Mouse (Mus musculus) embryonic facial prominence, embryonic 12.5 days (tissue): ENCODE measurements around the gene Wdr89. TPM values are rescaled to one million over a fixed set of nuclear protein-coding genes. Genes with fewer than 3 reads are reported as not detected.
"Not testable (repeated sequence)": the region's sequence is repeated elsewhere in the genome, so short reads cannot be mapped to it uniquely, and the experiment has no call there.

ENCODE experiments used
- ATAC-seq: fragments of 200-750 bp; cut with Nextera tagmentation; 2 replicates; pipeline ENCODE4 v1.8.0; 2017; ENCODE audit not compliant: insufficient number of reproducible peaks, insufficient read depth, low FRiP score, low TSS enrichment
- H3K27ac ChIP-seq: fragments of 300-500 bp; sonication (generic); 2 replicates; pipeline ENCODE4 v1.5.1; 2016; ENCODE audit warnings: mild to moderate bottlenecking
- H3K27me3 ChIP-seq: fragments of 300-500 bp; sonication (generic); 2 replicates; pipeline ENCODE4 v1.6.1; 2016; ENCODE audit warnings: mild to moderate bottlenecking, moderate library complexity
- H3K36me3 ChIP-seq: fragments of 300-500 bp; sonication (generic); 2 replicates; pipeline ENCODE4 v1.6.1; 2016; ENCODE audit warnings: mild to moderate bottlenecking
- H3K4me1 ChIP-seq: fragments of 300-500 bp; sonication (generic); 2 replicates; pipeline ENCODE4 v1.6.1; 2016
- H3K4me2 ChIP-seq: fragments of 300-500 bp; sonication (generic); replicated peaks from 2 replicates; pipeline ENCODE4 v1.6.1; 2016; ENCODE audit warnings: mild to moderate bottlenecking, moderate library complexity
- H3K4me3 ChIP-seq: fragments of 300-500 bp; sonication (generic); 2 replicates; pipeline ENCODE4 v1.5.1; 2016; ENCODE audit warnings: mild to moderate bottlenecking
- H3K9ac ChIP-seq: fragments of 300-500 bp; sonication (generic); 2 replicates; pipeline ENCODE4 v1.6.1; 2016; ENCODE audit warnings: mild to moderate bottlenecking, moderate library complexity
- H3K9me3 ChIP-seq: fragments of 300-500 bp; sonication (generic); 2 replicates; pipeline ENCODE4 v1.6.1; 2016; ENCODE audit warnings: mild to moderate bottlenecking, moderate library complexity
- WGBS: fragments of 180-500 bp; shearing (Covaris S2); methylation state at CpG from one replicate; pipeline ENCODE4 v1.1.7; 2016; 5-methylcytosine and 5-hydroxymethylcytosine counted together
- polyA plus RNA-seq: library from polyadenylated mRNA; unstranded; fragments of >200 nt; fragmentation: Nextera tagmentation; extraction: Ambion mirVana; gene quantifications from 2 replicates; pipeline ENCODE4 v1.2.1, GENCODE M21; 2016

The Wdr89 gene
- 12.9 and 14.6 TPM in 2 replicates for polyA plus RNA-seq

DNA sequence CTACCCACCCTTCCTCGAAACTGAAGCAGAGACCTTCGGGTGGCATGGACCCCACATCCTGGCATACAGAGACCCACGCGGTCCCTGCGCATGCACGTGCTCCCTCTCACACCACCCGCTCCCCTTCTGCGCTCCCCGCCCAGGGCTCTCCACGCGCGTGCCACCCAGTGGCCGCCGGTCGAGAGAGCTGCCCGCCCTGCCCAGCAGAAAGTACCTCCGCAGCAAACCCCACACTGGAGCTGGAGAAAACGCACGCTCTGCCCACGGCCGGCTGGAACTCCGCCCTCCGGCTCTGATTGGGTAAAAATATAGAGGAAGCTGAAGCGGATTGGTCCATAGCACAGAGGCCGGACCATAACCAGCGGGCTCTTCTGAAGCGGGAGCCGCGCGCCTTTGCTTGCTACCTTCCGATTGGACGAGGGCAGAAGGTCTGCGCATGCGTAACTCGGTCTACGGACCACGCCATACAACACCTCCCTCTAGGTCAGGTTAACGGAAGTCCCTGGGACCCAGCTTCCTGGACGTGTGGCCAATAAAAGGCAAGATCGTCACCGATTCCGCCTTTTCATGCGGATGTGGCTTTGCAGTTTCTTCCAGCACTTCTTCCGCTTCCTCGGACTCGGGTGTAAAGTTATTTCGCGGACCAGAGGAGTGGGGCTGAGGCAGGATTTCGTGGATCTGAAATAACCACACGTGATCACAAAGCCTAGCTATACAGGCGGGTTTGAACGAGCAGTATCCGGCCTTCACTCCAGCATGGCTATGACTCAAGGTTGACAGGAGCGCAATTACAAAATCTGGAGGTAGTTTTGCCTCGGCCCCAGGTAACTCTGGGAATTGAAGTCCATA, at the start of gene Wdr89:
TSS of gene Wdr89 (minus strand) at position 280 of the 849 bp plus-strand sequence.
- Histone ChIP-seq H3K4me2 (peak within 1 kb of the TSS; percentile 83), H3K9me3 (no peaks in the 10 kb centered on the region), H3K27me3 (no peaks in the 10 kb centered on the region), H3K4me1 (peaks cover 10% of the 10 kb centered on the region; the same call in 1 of the 2 replicates), H3K27ac (peak within 1 kb of the TSS; percentile 78), H3K36me3 (no peaks in the 10 kb centered on the region), H3K4me3 (peak within 1 kb of the TSS; percentile 55), H3K9ac (peak within 1 kb of the TSS; percentile 64)
- under 1% methylated on average over 55 of the region's 55 CpGs for WGBS
- ATAC-seq: peak; percentile 99

DNA sequence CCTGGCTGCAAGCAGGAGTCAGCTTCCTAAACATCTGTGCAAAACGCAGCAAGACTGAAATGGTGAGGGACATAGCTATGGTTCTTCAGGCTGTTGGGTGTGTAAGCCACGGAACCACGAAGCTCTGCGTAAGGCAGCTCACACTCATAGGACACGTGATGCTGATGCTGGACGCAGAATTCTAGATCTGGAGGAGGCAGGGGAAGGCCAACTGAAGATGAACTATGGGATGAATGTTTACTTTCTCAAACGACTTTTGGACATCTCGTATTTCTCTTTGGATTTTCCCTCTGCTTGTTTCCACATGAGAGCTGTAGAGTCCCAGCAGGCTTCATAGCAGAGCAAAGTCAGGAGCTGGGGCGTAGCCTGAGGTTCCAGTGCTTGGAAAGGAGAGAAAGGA, 44.3 kb upstream of the Wdr89 start:
- 77% methylated on average over 9 of the region's 9 CpGs for WGBS
- Histone ChIP-seq H3K27ac (no peak overlapping the region), H3K4me2 (no peak overlapping the region), H3K27me3 (no peaks in the 10 kb centered on the region), H3K36me3 (no peaks in the 10 kb centered on the region), H3K4me1 (no peaks in the 10 kb centered on the region), H3K9ac (no peak overlapping the region), H3K9me3 (no peaks in the 10 kb centered on the region), H3K4me3 (no peak overlapping the region)
- no peak for ATAC-seq

DNA sequence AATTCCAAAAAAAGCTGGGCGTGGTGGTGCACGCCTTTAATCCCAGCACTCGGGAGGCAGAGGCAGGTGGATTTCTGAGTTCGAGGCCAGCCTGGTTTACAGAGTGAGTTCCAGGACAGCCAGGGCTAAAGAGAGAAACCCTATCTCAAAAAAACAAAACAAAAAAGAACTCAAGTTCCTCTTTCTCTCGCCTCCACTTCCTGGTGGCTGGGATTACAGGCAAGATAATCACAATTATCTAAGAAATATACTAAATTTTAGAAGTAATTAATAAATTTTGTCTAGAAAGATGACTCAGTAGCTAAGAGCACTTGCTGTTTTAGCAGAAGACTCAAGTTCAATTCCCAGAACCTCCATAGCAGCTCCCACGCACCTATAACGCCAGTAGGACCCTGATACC, 43.6 kb upstream of the Wdr89 start:
- H3K27me3 ChIP-seq, H3K4me1 ChIP-seq, H3K36me3 ChIP-seq, ATAC-seq, H3K9ac ChIP-seq, H3K9me3 ChIP-seq, H3K4me2 ChIP-seq, H3K27ac ChIP-seq, H3K4me3 ChIP-seq: not testable (repeated sequence)
- WGBS: 93% methylated on average over 7 of the region's 7 CpGs

DNA sequence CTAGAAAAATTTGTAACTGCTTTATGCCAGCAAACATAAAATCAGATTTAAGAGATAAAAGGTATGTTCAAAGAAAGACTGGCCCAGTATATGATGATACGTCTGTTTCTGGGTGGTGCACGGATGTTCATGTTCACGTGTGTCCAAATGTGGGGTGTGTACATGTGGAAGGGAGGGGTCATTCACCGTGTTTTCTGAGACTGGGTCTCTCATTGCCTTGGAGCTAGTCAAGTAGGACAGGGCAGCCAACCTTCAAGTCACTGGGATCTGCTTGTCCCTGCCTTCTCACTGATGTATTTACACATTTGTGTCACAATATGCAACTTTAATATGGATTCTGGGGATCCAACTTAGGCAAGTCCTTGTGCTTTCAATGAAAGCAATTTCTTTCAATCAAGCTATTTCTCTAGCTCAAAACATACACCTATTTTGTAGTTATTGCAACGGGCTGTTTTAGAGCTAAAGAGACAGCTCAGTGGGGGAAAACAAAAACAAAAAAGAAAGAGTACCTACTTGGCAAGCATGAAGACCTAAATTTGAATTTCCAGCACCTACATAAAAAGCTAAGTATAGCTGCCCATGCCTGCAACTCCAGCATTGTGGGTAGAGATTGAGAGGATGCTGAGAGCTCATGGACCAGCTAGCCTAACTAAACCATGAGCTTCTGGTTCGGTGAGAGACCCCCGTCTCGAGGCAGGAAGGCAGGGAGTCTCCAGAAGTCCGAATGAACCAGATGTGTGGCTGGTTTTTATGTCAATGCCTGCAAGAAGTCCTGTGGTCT, 41.4 kb upstream of the Wdr89 start:
- no peaks in the 10 kb centered on the region for H3K4me1 ChIP-seq
- H3K9me3 ChIP-seq: no peaks in the 10 kb centered on the region
- H3K27me3 ChIP-seq: no peaks in the 10 kb centered on the region
- no peak overlapping the region for H3K27ac ChIP-seq
- H3K36me3 ChIP-seq: no peaks in the 10 kb centered on the region
- no peak overlapping the region for H3K4me3 ChIP-seq
- no peak overlapping the region for H3K9ac ChIP-seq
- ATAC-seq: no peak
- WGBS: 83% methylated on average over 9 of the region's 9 CpGs
- no peak overlapping the region for H3K4me2 ChIP-seq

- no peak for ATAC-seq
- Histone ChIP-seq H3K4me1 (no peaks in the 10 kb centered on the region), H3K4me2 (no peak overlapping the region), H3K4me3 (no peak overlapping the region), H3K9me3 (no peaks in the 10 kb centered on the region), H3K9ac (no peak overlapping the region), H3K27ac (no peak overlapping the region), H3K36me3 (no peaks in the 10 kb centered on the region), H3K27me3 (no peaks in the 10 kb centered on the region)
- WGBS: 90% methylated on average over 2 of the region's 2 CpGs
Measured at GRCm38 (mm10) chr12:75709506-75709905, 40.2 kb upstream of the Wdr89 start.

DNA sequence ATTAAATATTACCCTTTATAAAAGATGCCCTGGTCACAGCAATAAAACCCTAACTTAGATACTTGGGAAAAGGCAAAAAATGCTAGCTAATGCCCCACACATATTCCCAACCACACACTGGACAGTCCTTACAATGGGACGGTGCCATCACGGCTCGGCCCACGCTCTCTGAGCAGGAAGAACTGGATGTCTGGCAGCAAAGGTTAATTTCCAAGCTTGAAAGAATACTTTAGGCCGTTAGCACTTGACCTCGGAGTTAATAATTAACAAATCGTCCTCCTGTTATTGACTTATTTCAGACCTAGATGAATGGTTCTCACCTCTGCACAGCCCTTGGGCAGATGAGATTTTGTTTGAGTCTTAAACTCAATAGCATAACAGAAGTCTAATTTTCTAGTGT, 37.3 kb upstream of the Wdr89 start:
- WGBS: 85% methylated on average over 7 of the region's 7 CpGs
- Histone ChIP-seq H3K27ac (no peak overlapping the region), H3K27me3 (no peaks in the 10 kb centered on the region), H3K4me2 (no peak overlapping the region), H3K9me3 (no peaks in the 10 kb centered on the region), H3K4me1 (0 out of 2 replicates have a peak, but pooled peaks cover 4% of the 10 kb centered on the region), H3K9ac (no peak overlapping the region), H3K4me3 (no peak overlapping the region), H3K36me3 (no peaks in the 10 kb centered on the region)
- ATAC-seq: no peak

- no peak overlapping the region for H3K9ac ChIP-seq
- no peak for ATAC-seq
- H3K4me2 ChIP-seq: no peak overlapping the region
- H3K9me3 ChIP-seq: no peaks in the 10 kb centered on the region; the same call in 1 of the 2 replicates
- 80% methylated on average over 3 of the region's 3 CpGs for WGBS
- no peaks in the 10 kb centered on the region for H3K36me3 ChIP-seq
- H3K4me3 ChIP-seq: no peak overlapping the region
- H3K27me3 ChIP-seq: no peaks in the 10 kb centered on the region
- 0 out of 2 replicates have a peak, but pooled peaks cover 10% of the 10 kb centered on the region for H3K4me1 ChIP-seq
- no peak overlapping the region for H3K27ac ChIP-seq
Measured at GRCm38 (mm10) chr12:75702739-75703122, 33.4 kb upstream of the Wdr89 start.

- H3K4me2 ChIP-seq: peak overlapping the region; percentile 42
- no peaks in the 10 kb centered on the region; the same call in 1 of the 2 replicates for H3K9me3 ChIP-seq
- ATAC-seq: no peak
- peak overlapping the region; percentile 13; the same call in 1 of the 2 replicates for H3K4me3 ChIP-seq
- H3K27me3 ChIP-seq: no peaks in the 10 kb centered on the region
- H3K9ac ChIP-seq: no peak overlapping the region
- no peaks in the 10 kb centered on the region for H3K36me3 ChIP-seq
- H3K4me1 ChIP-seq: 0 out of 2 replicates have a peak, but pooled peaks cover 10% of the 10 kb centered on the region
- 0 out of 2 replicates have a peak overlapping the region, but pooled peaks have one; percentile 23 for H3K27ac ChIP-seq
- WGBS: 64% methylated on average over 14 of the region's 14 CpGs
Measured at GRCm38 (mm10) chr12:75702084-75702738, 32.9 kb upstream of the Wdr89 start.

- 0 out of 2 replicates have a peak overlapping the region, but pooled peaks have one; percentile 23 for H3K27ac ChIP-seq
Measured at GRCm38 (mm10) chr12:75701173-75702083, 32.1 kb upstream of the Wdr89 start.

GRCm38 (mm10) chr12:75698692-75699091, 29.4 kb upstream of the Wdr89 start:
- no peak overlapping the region for H3K27ac ChIP-seq
- WGBS: 92% methylated on average over 3 of the region's 3 CpGs
- no peaks in the 10 kb centered on the region; the same call in 1 of the 2 replicates for H3K9me3 ChIP-seq
- no peak overlapping the region for H3K4me3 ChIP-seq
- H3K4me1 ChIP-seq: 0 out of 2 replicates have a peak, but pooled peaks cover 10% of the 10 kb centered on the region
- H3K27me3 ChIP-seq: no peaks in the 10 kb centered on the region
- no peak overlapping the region for H3K9ac ChIP-seq
- no peak for ATAC-seq
- H3K4me2 ChIP-seq: no peak overlapping the region
- no peaks in the 10 kb centered on the region for H3K36me3 ChIP-seq

More at GRCm38 (mm10) chr12:75701173-75702083, 32.1 kb upstream of the Wdr89 start:
- Histone ChIP-seq H3K9me3 (no peaks in the 10 kb centered on the region; the same call in 1 of the 2 replicates), H3K9ac (no peak overlapping the region), H3K36me3 (no peaks in the 10 kb centered on the region), H3K4me1 (0 out of 2 replicates have a peak, but pooled peaks cover 10% of the 10 kb centered on the region), H3K4me2 (peak overlapping the region; percentile 42), H3K4me3 (peak overlapping the region; percentile 13; the same call in 1 of the 2 replicates), H3K27me3 (no peaks in the 10 kb centered on the region)
- 38% methylated on average over 21 of the region's 21 CpGs for WGBS
- ATAC-seq: no peak
